Comparison of ENCODE assay signal across 9 mouse cellular contexts in the genomic region with DNA sequence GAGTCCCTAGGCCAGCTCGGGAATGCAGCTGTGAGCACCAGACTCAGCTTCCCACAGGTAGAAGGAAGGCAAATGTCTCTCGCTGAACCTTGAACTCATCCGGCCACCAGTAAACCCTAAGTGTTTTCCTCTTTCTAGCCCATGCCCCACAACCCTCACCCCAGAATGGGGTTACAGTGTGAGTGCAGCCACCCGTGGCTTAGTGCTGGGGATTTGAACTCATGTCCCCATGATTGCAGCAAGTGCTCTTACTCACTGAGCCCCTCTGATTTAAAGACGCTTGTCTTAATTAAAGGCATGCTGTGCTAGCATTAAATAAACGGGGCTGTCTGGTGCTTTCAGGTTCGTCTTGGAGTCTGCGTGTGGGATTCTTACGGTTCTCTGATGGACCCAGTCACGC. TPM values are rescaled to one million over a fixed set of nuclear protein-coding genes. Genes with fewer than 3 reads are reported as not detected.
DNase-seq lines count a peak whose midpoint lies in the region; ATAC-seq and TF ChIP-seq lines count a peak whose summit lies in the region.
"Had no signal": no experiment of that assay in that cellular context is flagged by ENCODE, and none has a peak within 500 bp of the region (broad histone marks: within the 10 kb centered on the region; RNA-seq: fewer than 3 reads in every experiment).

No protein-coding gene starts in this region.

- peaks cover 44% of the 10 kb centered on the region for H3K27me3 ChIP-seq in lung, embryonic 16.5 days (ENCODE audit: control insufficient read depth, insufficient read depth, low read depth, low read length)
- peaks cover 10% of the 10 kb centered on the region for H3K27me3 ChIP-seq in forebrain, embryonic 13.5 days
- peaks cover 38% of the 10 kb centered on the region for H3K27me3 ChIP-seq in limb, embryonic 12.5 days
- H3K27me3 ChIP-seq in neural tube, embryonic 15.5 days (replicated peaks) = peaks cover 26% of the 10 kb centered on the region

- WGBS in lung, embryonic 16.5 days = 26% methylated on average over 10 of the region's 10 CpGs
- 41% methylated on average over 10 of the region's 10 CpGs for WGBS in lung, adult 2 months
- WGBS in forebrain, embryonic 13.5 days = 21% methylated on average over 10 of the region's 10 CpGs
- 24% methylated on average over 10 of the region's 10 CpGs for WGBS in limb, embryonic 12.5 days
- WGBS in neural tube, embryonic 15.5 days = 28% methylated on average over 10 of the region's 10 CpGs

- H3K9me3 ChIP-seq in lung, embryonic 16.5 days (ENCODE audit: control insufficient read depth, low read length) = no peaks in the 10 kb centered on the region
- H3K9me3 ChIP-seq in forebrain, embryonic 13.5 days (replicated peaks) = no peaks in the 10 kb centered on the region
- H3K9me3 ChIP-seq in limb, embryonic 12.5 days = no peaks in the 10 kb centered on the region
- H3K9me3 ChIP-seq in neural tube, embryonic 15.5 days (replicated peaks) = no peaks in the 10 kb centered on the region

- peak overlapping the region; percentile 53 for H3K4me2 ChIP-seq in lung, embryonic 16.5 days (ENCODE audit: low read depth, low read length)
- peak overlapping the region; percentile 35 for H3K4me2 ChIP-seq in forebrain, embryonic 13.5 days
- peak overlapping the region; percentile 46 for H3K4me2 ChIP-seq in limb, embryonic 12.5 days
- H3K4me2 ChIP-seq in neural tube, embryonic 15.5 days = peak overlapping the region; percentile 48

- no peaks in the 10 kb centered on the region for H3K36me3 ChIP-seq in lung, embryonic 16.5 days (ENCODE audit: control insufficient read depth, insufficient read depth, low read length)
- no peaks in the 10 kb centered on the region for H3K36me3 ChIP-seq in forebrain, embryonic 13.5 days (ENCODE audit: poor library complexity, severe bottlenecking)
- H3K36me3 ChIP-seq in limb, embryonic 12.5 days = no peaks in the 10 kb centered on the region
- no peaks in the 10 kb centered on the region for H3K36me3 ChIP-seq in neural tube, embryonic 15.5 days

- no peak overlapping the region for H3K27ac ChIP-seq in lung, embryonic 16.5 days (ENCODE audit: low read length)
- peak overlapping the region; percentile 97 for H3K27ac ChIP-seq in forebrain, embryonic 13.5 days
- no peak overlapping the region for H3K27ac ChIP-seq in limb, embryonic 12.5 days
- peak overlapping the region; percentile 82 for H3K27ac ChIP-seq in neural tube, embryonic 15.5 days (replicated peaks)
- H3K27ac ChIP-seq in gastrocnemius, adult 2 months = no peak overlapping the region
- H3K27ac ChIP-seq: liver, embryonic 14.5 days had no signal

- DNase-seq in lung, adult 2 months = no peak
- DNase-seq in right cerebral cortex, postnatal 25 days = no peak
- DNase-seq in cerebellum, adult 18-20 months = no peak
- no peak for DNase-seq in gastrocnemius, adult 2 months

- no peak for ATAC-seq in lung, embryonic 16.5 days (ENCODE audit: low read depth)
- peak; percentile 0; the same call in 1 of the 2 replicates for ATAC-seq in forebrain, embryonic 13.5 days
- no peak for ATAC-seq in limb, embryonic 12.5 days (ENCODE audit: insufficient number of reproducible peaks, insufficient read depth, low FRiP score, low TSS enrichment, low read depth)
- ATAC-seq in neural tube, embryonic 15.5 days (ENCODE audit: low FRiP score) = no peak

- H3K4me1 ChIP-seq in lung, embryonic 16.5 days (replicated peaks; ENCODE audit: control insufficient read depth, insufficient read depth, low read length) = peaks cover 19% of the 10 kb centered on the region
- no peaks in the 10 kb centered on the region for H3K4me1 ChIP-seq in lung, adult 2 months (ENCODE audit: control insufficient read depth, insufficient read depth, low read length)
- H3K4me1 ChIP-seq in forebrain, embryonic 13.5 days = peaks cover 54% of the 10 kb centered on the region
- peaks cover 50% of the 10 kb centered on the region for H3K4me1 ChIP-seq in limb, embryonic 12.5 days (replicated peaks)
- H3K4me1 ChIP-seq in neural tube, embryonic 15.5 days = peaks cover 43% of the 10 kb centered on the region

- no peak for TF ChIP-seq POLR2A in lung, adult 2 months (IDR thresholded peaks at IDR 0.05; ENCODE audit: borderline replicate concordance, extremely low read depth, low read depth, low read length)

- peak overlapping the region; percentile 54; the same call in 1 of the 2 replicates for H3K9ac ChIP-seq in lung, embryonic 16.5 days (ENCODE audit: low read length)
- peak overlapping the region; percentile 41; the same call in 1 of the 2 replicates for H3K9ac ChIP-seq in forebrain, embryonic 13.5 days
- H3K9ac ChIP-seq in limb, embryonic 12.5 days (replicated peaks) = no peak overlapping the region
- no peak overlapping the region for H3K9ac ChIP-seq in neural tube, embryonic 15.5 days (replicated peaks)
- H3K9ac ChIP-seq: liver, embryonic 14.5 days had no signal

- H3K4me3 ChIP-seq in lung, embryonic 16.5 days (ENCODE audit: low read length) = peak overlapping the region; percentile 24
- H3K4me3 ChIP-seq in lung, adult 2 months (replicated peaks; ENCODE audit: extremely low read depth, low read depth, low read length) = no peak overlapping the region
- no peak overlapping the region; the same call in 1 of the 2 replicates for H3K4me3 ChIP-seq in forebrain, embryonic 13.5 days
- no peak overlapping the region for H3K4me3 ChIP-seq in limb, embryonic 12.5 days (replicated peaks)
- no peak overlapping the region for H3K4me3 ChIP-seq in neural tube, embryonic 15.5 days (replicated peaks)
- no peak overlapping the region for H3K4me3 ChIP-seq in gastrocnemius, adult 2 months

- intact Hi-C loops in gastrocnemius, adult 2 months (cut with DNase I) = loop anchor here (1.0 kb wide), 1 partner anchor 94 kb away; no protein-coding TSS in a partner anchor

- TF ChIP-seq CTCF in lung, adult 2 months (IDR thresholded peaks at IDR 0.05; ENCODE audit: insufficient read depth, low read length) = no peak
- no peak for TF ChIP-seq CTCF in gastrocnemius, adult 2 months (IDR thresholded peaks at IDR 0.05)

RNA-seq across cellular contexts. Expression of gene Tmc5, which starts 2.5 kb away (rescaled TPM):
- polyA plus RNA-seq in lung, embryonic 16.5 days (2015; fragmentation: Nextera tagmentation; extraction: Ambion mirVana) = 0.50 and 0.58 TPM in 2 replicates
- polyA plus RNA-seq in lung, adult 2 months (2012; rRNA removed) = 0.57 and 1.1 TPM in 2 replicates
- 0.28 and 0.37 TPM in 2 replicates for polyA plus RNA-seq in forebrain, embryonic 13.5 days (2015; fragmentation: Nextera tagmentation; extraction: Ambion mirVana)
- polyA plus RNA-seq in limb, embryonic 12.5 days (2016; fragmentation: Nextera tagmentation; extraction: Ambion mirVana) = not detected in 2 replicates
- 0.33 and 1.8 TPM in 2 replicates for polyA plus RNA-seq in neural tube, embryonic 15.5 days (2015; fragmentation: Nextera tagmentation; extraction: Ambion mirVana)
- total RNA-seq in gastrocnemius, adult 2 months (2021) = not detected
- polyA plus RNA-seq: liver, embryonic 14.5 days had no signal

RNA-seq across cellular contexts. Expression of gene Tmc7, which starts 10.1 kb away (rescaled TPM):
- 2.9 and 3.3 TPM in 2 replicates for polyA plus RNA-seq in lung, embryonic 16.5 days (2015; fragmentation: Nextera tagmentation; extraction: Ambion mirVana)
- 1.3 and 1.5 TPM in 2 replicates for polyA plus RNA-seq in lung, adult 2 months (2012; rRNA removed)
- polyA plus RNA-seq in forebrain, embryonic 13.5 days (2015; fragmentation: Nextera tagmentation; extraction: Ambion mirVana) = 8.4 and 8.8 TPM in 2 replicates
- polyA plus RNA-seq in limb, embryonic 12.5 days (2016; fragmentation: Nextera tagmentation; extraction: Ambion mirVana) = 4.0 and 4.8 TPM in 2 replicates
- 5.5 and 6.2 TPM in 2 replicates for polyA plus RNA-seq in neural tube, embryonic 15.5 days (2015; fragmentation: Nextera tagmentation; extraction: Ambion mirVana)
- 10 to 100 TPM in 1 of 2 experiments, 1 to 10 TPM in 1; 8.1 to 15.6 TPM for total RNA-seq in gastrocnemius, adult 2 months (2021)

Comparison
In these comparisons a context has a peak if more than half of its experiments do, and no peak if none do; other contexts are left out.
1. H3K27ac ChIP-seq: peak in forebrain, embryonic 13.5 days (single experiment) and neural tube, embryonic 15.5 days (single experiment); none in lung, embryonic 16.5 days (single experiment), limb, embryonic 12.5 days (single experiment) and gastrocnemius, adult 2 months (single experiment).
2. H3K9ac ChIP-seq: peak in lung, embryonic 16.5 days (single experiment) and forebrain, embryonic 13.5 days (single experiment); none in limb, embryonic 12.5 days (single experiment) and neural tube, embryonic 15.5 days (single experiment).
3. Peak in every context shown above with its lines, with median percentiles within 50 percentile points of each other: H3K4me2 ChIP-seq.